Mouse (Mus musculus) frontal cortex, postnatal 36 days (tissue): Measurements from ENCODE around the gene Ap2s1.

Source experiments
- DNase-seq, 2 experiments: peaks; one replicate each; pipeline ENCODE4 v3.0.0; 2022; ENCODE audit warnings: low spot score in 2 of 2

The Ap2s1 gene

GRCm38 (mm10) chr7:16793010-16793725 is 55.0 kb downstream of the Ap2s1 start:
- DNase-seq, result no peak

GRCm38 (mm10) chr7:16794886-16795285 is 56.7 kb downstream of the Ap2s1 start:
- DNase-seq, result no peak
